Mouse (Mus musculus): ENCODE results near the gene Ccna1. TPM values are rescaled to one million over a fixed set of nuclear protein-coding genes. Genes with fewer than 3 reads are reported as not detected.

Ccna1 gene
- polyA plus RNA-seq (2017; shearing (Covaris generic)), result not detected

DNA sequence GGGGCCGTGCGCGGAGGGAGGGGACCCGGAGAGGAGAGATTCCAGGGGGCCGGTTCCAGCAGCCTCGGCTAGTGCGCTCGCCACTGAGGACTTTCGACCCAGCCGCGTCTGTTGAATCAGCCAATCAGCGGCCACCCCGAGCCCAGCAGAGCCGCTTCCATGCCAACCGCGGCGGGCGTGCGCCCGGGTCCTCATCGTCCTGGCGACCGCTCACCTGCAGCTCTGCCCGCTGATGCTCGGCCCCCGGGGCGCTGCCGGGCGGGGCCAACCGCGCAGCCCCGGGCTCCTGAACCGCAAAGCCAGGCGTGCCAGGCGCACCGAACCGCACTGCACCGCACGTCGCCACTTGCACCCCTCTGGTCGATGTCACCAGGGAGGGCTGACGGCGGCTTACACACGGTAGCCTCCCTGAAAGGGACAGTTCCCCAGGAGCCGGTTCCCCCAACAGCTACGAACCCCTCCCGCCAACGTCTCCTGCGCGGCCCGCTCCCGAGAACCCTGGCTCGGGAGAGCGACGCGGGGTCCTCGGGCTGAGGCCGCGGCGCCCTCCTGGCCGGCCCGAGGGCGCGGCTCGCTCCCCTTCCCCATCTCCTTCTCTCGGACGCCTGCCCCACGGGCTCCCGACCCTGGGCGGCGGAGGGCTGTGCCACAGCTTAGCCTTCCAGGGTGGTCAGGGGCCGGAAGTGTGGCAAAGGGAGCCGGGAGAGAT, at the start of gene Ccna1:
TSS of gene Ccna1 (minus strand) at position 464 of the 709 bp plus-strand sequence.

Other genes starting within 250 kb of the Ccna1 start
- gene Rfxap, start 247.7 kb downstream of the Ccna1 start, polyA plus RNA-seq (2017; shearing (Covaris generic)), result 94.5 TPM
- not detected for gene Sertm1, start 139.6 kb downstream of the Ccna1 start, polyA plus RNA-seq (2017; shearing (Covaris generic))
- gene Spg20, start 56.6 kb upstream of the Ccna1 start, polyA plus RNA-seq (2017; shearing (Covaris generic)), result 16.8 TPM
- gene Ccdc169, start 81.8 kb upstream of the Ccna1 start, polyA plus RNA-seq (2017; shearing (Covaris generic)), result not detected
- not detected for gene Sohlh2, start 126.5 kb upstream of the Ccna1 start, polyA plus RNA-seq (2017; shearing (Covaris generic))
- 0.29 TPM for gene Dclk1, start 186.9 kb upstream of the Ccna1 start, polyA plus RNA-seq (2017; shearing (Covaris generic))